Mouse (Mus musculus) frontal cortex, postnatal 10 days (tissue): ENCODE data around the gene Castor2.

Experiments
- DNase-seq, 2 experiments: peaks; one replicate each; pipeline ENCODE4 v3.0.0; 2022; ENCODE audit warnings: low spot score in 2 of 2, mixed read lengths in 1 of 2

Castor2 gene

GRCm38 (mm10) chr5:134155916-134156466 lies 56.5 kb downstream of the Castor2 start:
- DNase-seq = no peak

- DNase-seq = no peak
Measured at GRCm38 (mm10) chr5:134164688-134165087, 65.2 kb downstream of the Castor2 start.

GRCm38 (mm10) chr5:134166642-134167041 lies 67.1 kb downstream of the Castor2 start:
- DNase-seq = no peak

GRCm38 (mm10) chr5:134168033-134168432 lies 68.5 kb downstream of the Castor2 start:
- DNase-seq = no peak

GRCm38 (mm10) chr5:134169231-134169630 lies 69.7 kb downstream of the Castor2 start:
- DNase-seq = no peak

- DNase-seq = no peak
Measured at GRCm38 (mm10) chr5:134170167-134170566, 70.7 kb downstream of the Castor2 start.

- no peak for DNase-seq
Measured at GRCm38 (mm10) chr5:134173206-134173605, 73.7 kb downstream of the Castor2 start.

GRCm38 (mm10) chr5:134175696-134176095 lies 76.2 kb downstream of the Castor2 start:
- no peak for DNase-seq

GRCm38 (mm10) chr5:134176169-134176881 lies 76.8 kb downstream of the Castor2 start, which contains the start of gene Rcc1l:
Gene Rcc1l (minus strand): TSS chr5:134176774.
- peak; percentile 74 to 80 for DNase-seq

GRCm38 (mm10) chr5:134178536-134178935 lies 79.0 kb downstream of the Castor2 start:
- DNase-seq = no peak

- peak; percentile 59 to 79 for DNase-seq
Measured at GRCm38 (mm10) chr5:134179871-134180270, 80.4 kb downstream of the Castor2 start.

GRCm38 (mm10) chr5:134182172-134182571 lies 82.7 kb downstream of the Castor2 start:
- no peak for DNase-seq

GRCm38 (mm10) chr5:134182735-134183134 lies 83.2 kb downstream of the Castor2 start:
- DNase-seq = no peak

- DNase-seq = no peak
Measured at GRCm38 (mm10) chr5:134183162-134183561, 83.7 kb downstream of the Castor2 start.

GRCm38 (mm10) chr5:134183880-134184808 lies 84.6 kb downstream of the Castor2 start, which contains the start of gene Gtf2ird2:
Gene Gtf2ird2 (plus strand): TSS chr5:134184019.
- peak; percentile 99 for DNase-seq

GRCm38 (mm10) chr5:134186059-134186458 lies 86.5 kb downstream of the Castor2 start:
- no peak for DNase-seq

GRCm38 (mm10) chr5:134186961-134187731 lies 87.6 kb downstream of the Castor2 start:
- peak in 1 of 2 experiments; percentile 32 for DNase-seq

- no peak for DNase-seq
Measured at GRCm38 (mm10) chr5:134188571-134188970, 89.1 kb downstream of the Castor2 start.

GRCm38 (mm10) chr5:134193664-134194063 lies 94.2 kb downstream of the Castor2 start:
- no peak for DNase-seq
